Mouse (Mus musculus) heart, adult 8-10 months (tissue): ENCODE data around the gene Macf1. TPM values are rescaled to one million over a fixed set of nuclear protein-coding genes. Genes with fewer than 3 reads are reported as not detected.
"Not testable (repeated sequence)": the region's sequence is repeated elsewhere in the genome, so short reads cannot be mapped to it uniquely, and the experiment has no call there.

Source experiments
- DNase-seq: peaks from one replicate; pipeline ENCODE4 v3.0.0; 2022; ENCODE audit warnings: low spot score
- total RNA-seq, 4 experiments: library from RNA; stranded (reverse); gene quantifications; 2 replicates each; pipeline ENCODE4 v1.2.4; 2022

The Macf1 gene
- total RNA-seq, 4 experiments from 2014 or later, result 223 to 243 (median 241) TPM

DNA sequence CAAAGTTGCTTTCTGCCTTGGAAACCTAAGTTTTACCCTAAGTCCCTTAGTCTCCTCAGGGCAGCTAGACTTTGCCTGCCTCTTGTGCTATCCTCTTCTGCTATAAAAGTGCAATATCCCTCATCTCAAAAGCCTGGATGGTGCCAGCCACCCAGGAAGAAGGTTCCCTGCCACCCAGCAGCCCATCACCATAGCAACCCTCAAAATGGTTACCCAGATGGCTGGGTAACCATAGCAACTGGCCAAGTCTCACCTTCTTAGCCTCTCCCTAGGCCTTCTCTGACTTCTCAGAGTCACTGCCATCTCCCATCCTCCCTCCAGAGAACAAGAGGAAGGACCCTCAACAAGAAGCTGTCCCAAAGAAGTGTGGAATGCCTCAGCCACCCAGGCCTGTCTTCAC is 13.6 kb downstream of the Macf1 start:
- DNase-seq, result no peak

DNA sequence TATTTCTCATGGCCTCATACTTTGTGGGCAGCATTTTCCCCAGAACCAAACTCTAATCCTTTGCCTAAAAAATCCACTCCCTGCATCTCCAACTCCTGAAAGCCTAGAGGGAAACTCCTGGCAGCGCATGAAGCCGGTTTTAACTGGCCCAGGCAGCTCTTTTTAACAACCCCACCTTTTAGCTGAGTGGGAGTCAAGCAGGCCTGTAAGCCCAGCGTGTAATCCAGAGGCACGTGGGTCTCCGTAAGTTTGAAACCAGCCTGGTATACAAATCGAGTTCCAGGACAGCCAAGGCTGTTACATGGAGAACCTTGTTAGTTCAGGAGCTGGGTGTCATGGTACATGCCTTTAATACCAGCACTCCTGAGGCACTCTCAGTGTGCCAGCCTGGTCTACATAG is 14.5 kb downstream of the Macf1 start:
- no peak for DNase-seq

DNA sequence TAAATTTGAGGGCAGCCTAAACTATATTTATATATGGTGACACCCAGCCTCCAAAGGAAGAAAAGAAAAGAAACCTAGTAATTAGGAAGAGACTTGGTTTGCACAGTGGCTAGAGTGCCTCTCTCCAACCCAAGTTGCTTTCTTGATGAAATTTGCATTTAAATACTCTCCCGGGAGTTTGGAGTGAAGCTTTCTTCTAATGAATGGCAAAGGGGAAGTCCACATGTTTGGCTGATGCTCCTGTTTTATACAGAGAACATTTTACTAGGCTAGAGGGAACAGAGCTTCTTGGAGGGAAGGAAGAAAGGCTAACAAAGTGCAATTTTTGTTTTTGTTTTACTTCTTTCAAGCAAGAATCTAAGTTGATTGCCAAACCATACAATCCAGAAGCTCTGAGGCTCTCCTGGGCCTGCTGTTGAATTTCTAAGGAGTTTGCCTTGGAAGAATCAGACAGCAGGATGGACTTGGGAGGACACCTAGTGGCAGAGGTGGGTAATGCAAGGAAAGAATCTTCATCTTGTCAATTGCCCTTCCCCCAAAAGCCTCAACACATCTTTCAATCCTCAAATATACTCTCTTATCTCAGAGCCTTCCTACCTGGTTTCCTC is 16.8 kb downstream of the Macf1 start:
- DNase-seq, result peak; percentile 90

DNA sequence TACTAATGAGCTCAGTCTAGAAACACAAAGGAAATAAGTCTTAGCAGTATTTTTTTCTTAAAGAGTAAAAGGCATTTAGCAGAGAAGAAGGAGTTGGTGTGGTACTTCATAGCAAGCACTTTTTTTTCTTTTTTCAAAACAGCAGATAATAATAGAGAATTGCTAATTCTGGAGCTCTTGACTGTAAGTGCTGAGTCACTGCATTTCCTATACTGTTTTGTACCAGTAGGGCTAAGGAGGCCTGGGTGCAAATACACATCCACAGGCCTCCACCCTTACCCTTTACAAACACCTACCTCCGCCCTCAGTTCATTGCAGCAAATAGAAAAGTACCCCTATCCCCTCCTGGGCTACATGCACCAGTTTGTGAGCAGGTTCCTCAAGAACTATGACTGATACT is 17.6 kb downstream of the Macf1 start:
- DNase-seq, result no peak

DNA sequence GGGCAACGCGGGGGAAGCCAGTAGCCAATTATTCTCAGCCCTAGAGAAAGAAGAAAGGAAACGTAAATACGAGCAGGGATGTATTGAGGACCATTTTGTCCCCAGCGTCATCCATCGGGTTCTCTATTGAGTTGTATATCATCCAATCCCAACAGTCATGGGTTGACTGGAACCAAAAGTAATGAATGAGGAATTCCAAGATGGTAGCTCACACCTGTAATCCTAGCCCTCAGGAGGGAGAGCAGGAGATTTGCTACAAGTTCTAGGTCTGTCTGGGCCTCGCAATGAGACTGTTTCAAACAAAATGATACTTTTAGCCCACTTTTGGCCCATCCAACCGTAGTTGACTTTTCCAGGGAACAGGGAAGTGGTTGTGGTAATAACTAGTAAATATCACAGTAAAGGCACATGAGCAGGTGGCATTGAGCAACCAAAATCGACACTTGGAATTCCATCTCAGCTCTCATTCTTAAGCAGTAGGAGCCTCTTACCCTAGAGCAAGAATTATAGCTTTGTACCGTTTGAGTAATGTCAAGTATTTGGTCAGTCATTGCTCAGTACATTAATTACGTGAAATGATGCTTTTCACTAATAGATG is 18.4 kb downstream of the Macf1 start:
- no peak for DNase-seq

DNA sequence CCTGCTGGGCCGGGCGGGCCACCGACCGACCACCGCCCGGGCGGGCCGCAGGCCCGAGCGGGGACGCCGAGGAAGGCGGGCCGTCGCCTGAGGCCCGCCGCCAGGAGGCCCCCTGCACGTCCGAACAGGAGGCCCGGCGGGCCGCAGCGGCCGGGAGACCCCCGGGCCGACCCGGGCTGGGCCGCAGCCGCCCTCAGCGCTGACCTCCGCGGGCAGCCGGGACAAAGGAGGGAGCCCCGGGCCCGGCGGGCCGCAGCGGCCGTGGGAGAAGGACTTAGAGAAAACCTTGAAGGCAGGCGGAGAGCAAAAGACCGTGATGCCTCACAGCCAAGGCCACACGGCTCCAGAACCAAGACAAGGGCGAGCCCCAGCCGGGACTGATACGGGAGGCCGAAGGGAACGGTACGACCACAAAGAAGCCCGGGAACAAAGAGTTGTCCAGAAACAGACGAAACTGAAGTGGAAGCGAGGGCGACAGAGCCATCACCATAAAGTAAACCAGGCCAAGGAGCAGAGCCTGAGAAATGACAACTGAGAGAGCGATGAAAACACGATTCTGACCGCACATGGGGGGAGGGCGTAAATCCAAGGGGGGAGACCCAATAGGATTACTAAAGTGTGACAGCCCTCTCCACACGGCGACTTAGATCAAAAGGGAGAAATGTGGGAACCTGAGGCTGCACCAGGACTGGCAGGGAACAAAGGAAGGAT is 19.1 kb downstream of the Macf1 start:
- DNase-seq, result no peak

DNA sequence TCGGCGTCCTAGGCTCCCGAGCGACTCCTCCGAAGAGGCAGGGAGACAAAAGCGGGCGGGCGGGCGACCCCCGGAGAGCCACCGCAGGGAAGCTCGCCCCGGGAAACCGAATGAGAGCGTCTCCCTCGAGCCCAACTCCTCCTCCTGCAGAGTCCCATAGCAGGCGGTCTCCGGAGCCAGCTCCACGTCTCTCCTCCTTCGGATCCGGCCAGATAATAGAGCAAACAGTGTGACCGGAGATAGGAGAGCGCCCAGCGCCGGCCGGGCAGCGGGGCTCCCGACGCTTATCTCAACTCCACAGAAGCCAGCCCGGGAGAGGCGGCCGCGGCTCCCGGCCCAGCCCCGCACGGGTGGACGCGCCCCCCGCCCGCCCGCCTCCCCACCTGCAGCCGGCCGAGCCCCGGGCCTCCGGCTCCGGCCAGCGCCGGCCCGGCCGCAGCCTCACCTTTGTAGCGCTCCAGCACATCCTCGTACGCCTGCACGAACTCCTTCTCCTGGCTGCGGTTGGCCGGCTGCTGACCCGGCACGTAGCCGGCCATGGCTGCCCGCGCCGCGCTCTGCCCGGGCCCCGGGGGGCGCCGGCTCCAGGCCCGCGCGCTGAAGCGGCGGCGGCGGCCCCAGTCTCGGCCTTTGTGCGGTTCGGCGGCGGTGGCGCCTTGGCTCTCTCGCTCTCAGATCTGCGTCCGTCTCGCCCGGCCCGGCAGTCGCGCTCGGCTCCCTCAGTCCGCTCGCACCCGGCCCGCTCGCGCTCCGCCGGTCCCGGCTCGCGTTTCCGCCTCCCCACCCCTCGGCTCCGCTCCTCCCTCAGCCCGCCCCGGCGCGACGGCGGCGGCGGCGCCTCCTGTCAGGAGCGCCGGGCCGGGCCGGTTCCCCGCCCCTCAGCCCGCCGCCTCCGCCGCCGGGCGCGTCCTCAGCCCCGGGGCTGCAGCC is 19.9 kb downstream of the Macf1 start:
- peak; percentile 48 for DNase-seq

DNA sequence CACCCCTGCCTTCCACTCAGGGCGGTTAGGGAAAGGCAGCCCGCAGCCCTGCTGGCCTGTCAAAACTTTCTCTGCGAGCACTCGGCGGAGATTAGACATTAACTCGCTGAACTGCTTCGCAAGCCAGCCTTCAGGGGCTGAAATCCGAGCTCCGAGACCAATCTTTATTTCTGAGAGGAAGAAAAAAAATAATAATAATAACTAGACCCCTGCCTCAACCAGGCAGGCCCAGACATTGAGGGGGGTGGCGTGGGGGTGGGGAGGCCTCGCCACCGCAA is 20.5 kb downstream of the Macf1 start:
- DNase-seq, result no peak

DNA sequence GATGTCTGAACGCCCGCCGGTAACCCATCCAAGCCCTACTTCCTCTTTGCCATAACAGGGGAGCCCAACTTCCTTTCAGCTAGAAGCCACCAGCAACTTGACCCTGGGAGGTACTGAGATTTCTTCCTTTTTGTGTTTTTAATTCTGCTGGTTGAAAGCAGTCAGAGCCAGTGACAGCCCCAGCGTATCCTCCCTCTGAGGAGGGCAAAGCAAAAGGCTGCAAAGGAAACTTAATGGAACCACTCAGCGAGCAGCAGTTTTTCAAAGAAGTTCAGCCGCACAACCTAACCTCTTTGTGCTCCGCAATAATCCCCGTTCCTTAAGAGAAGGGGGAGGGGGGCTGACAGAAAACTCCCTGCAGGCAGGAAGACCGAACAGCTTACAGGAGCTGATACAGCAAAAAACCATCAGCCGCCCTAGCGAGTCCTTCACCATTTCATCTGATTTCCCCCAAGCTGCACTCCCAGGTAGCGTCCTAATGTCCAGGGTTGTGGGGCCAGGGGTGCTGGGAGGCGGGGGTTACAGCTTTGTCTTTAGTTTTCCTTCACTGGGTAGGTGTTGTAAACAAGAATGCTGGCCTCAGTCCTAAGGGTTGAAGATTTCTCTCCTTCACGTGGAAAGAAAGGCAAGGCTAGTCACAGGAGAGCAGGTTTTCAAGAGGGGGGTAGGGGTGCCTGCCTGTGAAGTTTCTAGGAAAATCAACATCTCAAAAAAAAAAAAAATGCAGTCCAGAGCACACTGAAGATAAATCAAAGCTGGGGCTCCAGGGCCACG is 21.1 kb downstream of the Macf1 start:
- DNase-seq, result no peak

DNA sequence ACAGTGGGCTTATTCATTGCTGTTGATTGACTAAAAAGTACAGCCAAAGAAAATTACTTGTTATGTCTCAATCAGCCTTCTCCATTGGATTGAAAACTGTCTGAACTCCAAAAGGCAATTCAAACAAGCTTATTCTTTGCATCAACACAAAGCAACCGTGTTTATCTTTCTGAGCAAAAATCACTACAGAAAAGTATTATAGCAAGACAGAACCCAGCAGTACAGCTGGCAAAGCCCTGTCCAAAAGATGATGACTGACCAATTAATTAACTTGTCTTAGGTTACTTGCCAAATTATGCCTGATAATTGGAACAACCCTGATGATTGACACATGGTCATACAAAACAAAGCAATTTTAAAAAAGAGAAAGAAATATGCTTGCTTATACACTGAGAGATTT is 26.0 kb downstream of the Macf1 start:
- no peak for DNase-seq

DNA sequence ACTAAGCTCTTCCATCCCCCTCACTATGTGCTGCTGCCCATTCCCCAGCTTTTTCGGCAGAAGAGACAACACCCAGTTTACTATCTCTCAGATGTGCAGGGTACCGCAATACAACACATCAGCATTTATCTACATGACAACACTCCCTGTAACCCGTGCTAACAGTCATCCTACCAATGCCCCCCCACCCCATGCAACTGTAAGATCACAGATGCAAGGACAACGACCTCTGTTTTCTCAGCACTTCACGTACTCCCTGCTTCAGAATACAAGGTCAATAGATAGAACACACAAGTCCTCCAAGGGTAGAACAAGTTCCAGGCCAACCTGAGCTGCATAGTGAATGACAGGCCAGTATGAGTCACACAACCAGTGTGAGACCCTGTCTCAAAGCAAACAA is 28.9 kb downstream of the Macf1 start:
- DNase-seq, result no peak

DNA sequence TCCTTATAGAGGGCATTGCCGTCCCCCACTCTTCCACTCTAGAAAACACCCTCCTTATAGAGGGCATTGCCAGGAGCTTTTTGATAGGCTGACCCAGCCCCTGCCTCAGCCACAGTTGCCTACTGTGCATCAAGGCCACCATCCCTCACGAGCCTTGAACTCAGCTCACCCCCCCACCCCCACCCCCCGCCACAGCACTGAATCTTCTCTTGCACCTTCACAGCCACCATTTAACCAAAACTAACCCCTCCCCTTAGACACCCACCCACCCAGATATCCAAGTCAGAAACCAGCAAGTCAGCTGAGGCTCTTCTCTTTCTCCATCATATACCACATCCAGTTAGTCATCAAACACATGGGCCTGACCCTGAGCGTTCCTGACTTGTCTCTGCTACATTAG is 29.6 kb downstream of the Macf1 start:
- DNase-seq, result no peak

DNA sequence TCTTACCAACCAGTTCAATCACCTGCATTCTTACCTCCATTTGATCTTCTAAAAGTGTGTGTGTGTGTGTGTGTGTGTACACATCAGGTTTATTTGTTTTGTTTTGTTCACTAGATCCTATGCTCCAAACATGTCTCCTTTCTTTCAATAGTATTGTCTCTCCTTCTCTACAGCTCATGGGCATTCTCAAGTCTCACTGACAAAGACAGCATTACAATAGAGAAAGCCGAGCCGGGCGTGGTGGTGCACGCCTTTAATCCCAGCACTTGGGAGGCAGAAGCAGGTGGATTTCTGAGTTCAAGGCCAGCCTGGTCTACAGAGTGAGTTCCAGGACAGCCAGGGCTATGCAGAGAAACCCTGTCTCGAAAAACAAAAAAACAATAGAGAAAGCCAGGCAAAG is 30.7 kb downstream of the Macf1 start:
- not testable (repeated sequence) for DNase-seq

DNA sequence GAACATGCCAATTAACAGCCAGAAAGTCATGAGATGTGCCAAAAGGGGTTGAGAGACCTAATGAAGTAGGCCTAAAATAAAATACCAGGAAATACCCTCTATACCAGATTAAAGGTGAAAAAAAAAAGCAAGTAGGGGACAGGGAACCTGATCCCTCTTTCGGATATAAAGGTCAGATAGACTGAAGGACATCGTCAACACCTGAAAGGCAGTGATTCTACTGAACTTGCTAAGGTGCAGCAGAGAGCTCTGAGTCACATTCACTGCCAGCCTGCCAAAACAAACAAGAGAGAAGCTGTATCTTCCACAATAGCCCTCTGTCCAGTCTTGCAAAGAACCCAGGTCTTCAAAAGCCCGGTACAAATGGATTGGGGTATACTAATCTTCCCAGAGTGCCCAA is 32.0 kb downstream of the Macf1 start:
- no peak for DNase-seq

DNA sequence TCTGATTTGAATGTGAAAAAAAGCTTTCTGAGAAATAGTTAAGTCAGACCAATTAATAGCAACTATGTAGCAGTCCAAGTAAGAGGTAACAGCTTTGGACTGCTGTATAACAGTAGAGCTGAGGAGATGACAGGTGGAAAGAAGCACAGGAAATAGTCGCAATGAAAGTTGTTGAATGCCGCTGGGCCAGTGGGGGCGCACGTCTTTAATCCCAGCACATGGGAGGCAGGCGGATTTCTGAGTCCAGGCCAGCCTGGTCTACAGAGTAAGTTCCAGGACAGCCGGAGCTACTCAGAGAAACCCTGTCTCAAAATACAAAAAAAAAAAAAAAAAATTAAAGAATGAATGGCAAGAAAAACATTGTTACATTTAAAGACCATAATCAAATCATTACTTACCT is 35.0 kb downstream of the Macf1 start:
- DNase-seq, result no peak

DNA sequence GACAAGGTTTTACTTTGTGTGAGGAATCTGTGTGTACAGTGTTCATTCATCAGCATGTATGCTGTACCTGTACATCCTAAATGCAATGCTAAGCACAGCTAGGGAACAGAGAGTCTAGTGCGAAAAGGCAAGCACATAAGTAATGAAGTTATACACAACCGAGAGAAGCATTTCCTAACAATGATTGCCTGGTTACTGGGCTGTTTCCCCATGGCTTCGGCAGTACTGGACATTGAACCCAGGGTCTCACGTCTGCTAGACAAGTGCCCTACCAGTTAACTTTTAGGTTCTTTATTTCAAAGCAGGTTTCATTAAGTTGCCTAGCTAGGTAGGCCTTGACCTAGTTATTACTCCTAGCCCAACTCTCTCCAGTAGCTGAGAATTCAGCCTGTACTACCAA is 36.5 kb downstream of the Macf1 start:
- no peak for DNase-seq

DNA sequence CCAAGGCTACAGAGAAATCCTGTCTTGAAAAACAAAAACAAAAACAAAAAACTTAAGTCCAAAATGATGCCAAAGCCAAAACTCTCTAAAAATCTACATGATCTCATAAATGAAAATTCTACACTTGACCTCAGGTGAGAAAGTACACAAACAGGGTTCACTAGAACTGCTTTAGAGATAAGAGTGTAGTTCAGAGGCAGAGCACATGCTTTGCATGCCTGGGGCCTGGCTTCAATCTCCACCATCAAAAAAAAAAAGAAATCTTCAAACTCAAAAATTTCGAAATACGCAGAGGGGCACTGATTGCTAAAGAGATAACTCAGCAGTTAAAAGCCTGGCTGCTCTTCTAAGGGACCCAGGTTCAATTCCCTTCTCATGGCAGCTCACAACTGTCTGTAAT is 37.1 kb downstream of the Macf1 start:
- no peak for DNase-seq

DNA sequence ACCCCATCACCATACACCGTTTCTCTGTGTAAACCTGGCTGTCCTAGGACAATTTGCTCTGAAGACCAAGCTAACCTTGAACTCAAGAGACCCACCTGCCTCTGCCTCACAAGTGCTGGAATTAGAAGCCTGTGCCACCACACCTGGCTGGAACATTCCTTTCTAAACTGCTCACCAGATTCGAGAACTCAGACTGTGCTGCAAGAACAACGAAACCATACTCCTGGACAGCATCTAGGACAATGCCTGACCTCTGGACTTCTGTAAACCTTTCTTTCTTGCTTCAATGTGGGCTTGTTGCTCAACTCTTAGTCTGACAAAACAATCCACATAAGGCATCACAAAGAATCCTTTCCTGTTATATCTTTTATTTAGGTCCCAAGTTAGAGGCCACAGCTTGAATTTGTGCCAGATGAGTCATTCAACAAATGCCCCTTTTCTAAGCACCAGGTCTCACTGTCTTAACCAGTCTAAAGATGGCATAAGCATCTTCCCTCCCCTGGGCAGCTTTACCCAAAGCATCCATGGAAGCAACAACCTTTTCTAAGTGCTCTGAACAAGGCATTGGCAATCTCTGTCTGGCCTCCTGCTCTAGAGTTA is 38.8 kb downstream of the Macf1 start:
- no peak for DNase-seq

DNA sequence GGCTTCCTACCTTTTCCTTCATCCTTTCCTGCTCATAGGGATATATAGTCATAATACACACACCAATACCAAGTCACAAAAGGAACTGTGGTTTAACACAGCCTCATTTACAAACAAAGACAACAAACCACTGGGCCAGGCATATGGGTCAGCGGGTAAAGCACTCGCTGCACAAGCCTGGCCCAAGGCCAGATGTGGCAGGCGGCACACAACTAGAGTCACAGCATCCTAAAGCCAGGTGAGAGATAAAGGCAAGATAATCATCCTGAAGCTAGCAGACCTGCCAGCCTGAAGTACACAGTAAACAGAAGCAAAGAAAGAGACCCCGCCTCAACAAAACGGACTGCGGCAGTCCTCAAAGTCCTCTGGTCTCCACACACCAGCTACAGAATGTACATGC is 40.6 kb downstream of the Macf1 start:
- DNase-seq, result no peak

DNA sequence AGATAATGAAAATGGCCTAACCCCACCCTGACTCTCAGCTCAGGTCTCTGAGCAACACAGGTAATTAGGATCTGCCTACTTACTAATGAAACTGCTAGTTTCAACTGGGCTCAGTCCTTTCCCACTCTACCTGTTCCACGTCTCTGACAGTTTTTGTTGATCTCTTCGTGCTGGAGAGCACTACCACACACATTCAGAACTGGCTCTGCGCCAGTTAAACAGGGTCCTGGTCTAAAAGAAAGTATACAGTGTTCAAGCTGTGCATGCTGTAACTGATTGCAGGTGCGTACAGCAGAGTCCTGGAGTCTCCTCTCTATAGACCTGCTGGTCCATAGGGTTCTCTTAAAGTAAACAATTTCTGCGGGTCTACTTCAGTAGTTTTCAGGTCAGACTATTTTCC is 41.3 kb downstream of the Macf1 start:
- no peak for DNase-seq

DNA sequence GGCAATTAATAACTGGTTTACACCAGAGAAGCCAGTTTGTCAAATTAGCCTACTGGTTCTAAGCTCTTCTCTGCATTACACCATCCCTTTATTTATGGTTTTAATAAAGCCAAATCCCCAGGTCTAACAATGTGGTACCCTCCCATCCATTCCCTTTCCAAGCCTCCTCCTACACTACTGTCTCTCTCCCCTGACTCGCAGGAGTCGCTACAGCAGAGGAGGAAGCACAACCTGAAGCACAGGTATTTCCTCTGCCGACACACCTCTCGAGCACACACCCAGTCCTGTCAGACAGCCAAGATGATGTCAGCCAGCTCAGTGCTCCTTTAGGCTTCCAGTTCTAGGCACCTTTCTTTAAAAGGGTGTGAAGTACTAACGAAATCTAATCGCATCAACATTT is 47.0 kb downstream of the Macf1 start:
- no peak for DNase-seq
